Mouse (Mus musculus): ENCODE data around the gene Pltp.

DNA sequence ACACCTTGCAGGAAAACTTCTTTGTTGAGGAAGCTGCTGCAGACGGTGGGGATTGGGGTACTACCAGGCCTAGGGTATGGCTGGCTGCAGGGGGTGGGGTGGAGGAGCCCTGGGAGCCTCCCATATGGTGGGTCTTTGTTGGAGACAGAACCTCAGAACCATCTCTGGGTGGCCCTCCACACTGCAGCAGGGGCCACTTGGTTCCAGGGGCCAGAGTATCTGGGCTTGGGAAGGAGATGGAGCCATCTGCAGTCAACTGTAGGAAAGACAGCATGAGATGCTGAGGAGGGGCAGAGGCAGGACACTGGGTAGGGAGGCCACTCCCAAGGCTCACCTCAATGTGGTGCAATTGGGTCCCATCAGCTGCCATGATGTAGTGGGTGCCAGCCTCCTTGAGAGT lies 37.1 kb upstream of the Pltp start:
- TF ChIP-seq POLR2A (IDR thresholded peaks at IDR 0.05; ENCODE audit: control insufficient read depth, low read depth, low read length) (no peak), CTCF (IDR thresholded peaks at IDR 0.05; ENCODE audit: control insufficient read depth, insufficient read depth, insufficient replicate concordance, low read depth, low read length) (no peak)
